Mouse (Mus musculus) forebrain, embryonic 14.5 days (tissue): ENCODE results near the gene B3galt4. TPM values are rescaled to one million over a fixed set of nuclear protein-coding genes. Genes with fewer than 3 reads are reported as not detected.
"Not testable (repeated sequence)": the region's sequence is repeated elsewhere in the genome, so short reads cannot be mapped to it uniquely, and the experiment has no call there.

Experiments
- ATAC-seq: fragments of 200-750 bp; cut with Nextera tagmentation; 2 replicates; pipeline ENCODE4 v1.8.0; 2017; ENCODE audit warnings: mild to moderate bottlenecking, moderate library complexity
- DNase-seq: peaks from one replicate; pipeline ENCODE4 v3.0.0-alpha.2; 2015; ENCODE audit warnings: low spot score
- H3K27ac ChIP-seq: fragments of 300-500 bp; sonication (generic); 2 replicates; pipeline ENCODE4 v1.5.1; 2014; ENCODE audit warnings: low read depth, mild to moderate bottlenecking, control low read depth, low read length, moderate library complexity
- H3K27me3 ChIP-seq: fragments of 300-500 bp; sonication (generic); replicated peaks from 2 replicates; pipeline ENCODE4 v1.6.1; 2014; ENCODE audit warnings: low read length, control low read depth, mixed read lengths; ENCODE audit not compliant: control insufficient read depth, insufficient read depth
- H3K36me3 ChIP-seq: fragments of 300-500 bp; sonication (generic); 2 replicates; pipeline ENCODE4 v1.6.1; 2014; ENCODE audit warnings: low read length, control low read depth; ENCODE audit not compliant: control insufficient read depth, insufficient read depth
- H3K4me1 ChIP-seq: fragments of 300-500 bp; sonication (generic); 2 replicates; pipeline ENCODE4 v1.6.1; 2014; ENCODE audit warnings: antibody characterized with exemption, low read length, control low read depth; ENCODE audit not compliant: control insufficient read depth, insufficient read depth
- H3K4me2 ChIP-seq: fragments of 300-500 bp; sonication (generic); 2 replicates; pipeline ENCODE4 v1.6.1; 2014; ENCODE audit warnings: mild to moderate bottlenecking, control low read depth, low read length
- H3K4me3 ChIP-seq: fragments of 300-500 bp; sonication (generic); 2 replicates; pipeline ENCODE4 v1.5.1; 2014; ENCODE audit warnings: low read depth, low read length, control low read depth
- H3K9ac ChIP-seq: fragments of 300-500 bp; sonication (generic); 2 replicates; pipeline ENCODE4 v1.6.1; 2014; ENCODE audit warnings: mild to moderate bottlenecking, low read length, control low read depth, moderate library complexity
- H3K9me3 ChIP-seq: fragments of 300-500 bp; sonication (generic); replicated peaks from 2 replicates; pipeline ENCODE4 v1.6.1; 2016; ENCODE audit warnings: low read length, control low read depth, mixed read lengths; ENCODE audit not compliant: control insufficient read depth
- WGBS: fragments of 180-500 bp; shearing (Covaris S2); extraction: QIAGEN DNeasy Blood & Tissue Kit; methylation state at CpG from one replicate; pipeline ENCODE4 v1.1.7; 2014; 5-methylcytosine and 5-hydroxymethylcytosine counted together
- polyA plus RNA-seq: library from polyadenylated mRNA; unstranded; fragments of >200 nt; fragmentation: Nextera tagmentation; extraction: Ambion mirVana; gene quantifications from 2 replicates; pipeline ENCODE4 v1.2.1, GENCODE M21; 2014

The B3galt4 gene
- 6.0 and 6.7 TPM in 2 replicates for polyA plus RNA-seq

DNA sequence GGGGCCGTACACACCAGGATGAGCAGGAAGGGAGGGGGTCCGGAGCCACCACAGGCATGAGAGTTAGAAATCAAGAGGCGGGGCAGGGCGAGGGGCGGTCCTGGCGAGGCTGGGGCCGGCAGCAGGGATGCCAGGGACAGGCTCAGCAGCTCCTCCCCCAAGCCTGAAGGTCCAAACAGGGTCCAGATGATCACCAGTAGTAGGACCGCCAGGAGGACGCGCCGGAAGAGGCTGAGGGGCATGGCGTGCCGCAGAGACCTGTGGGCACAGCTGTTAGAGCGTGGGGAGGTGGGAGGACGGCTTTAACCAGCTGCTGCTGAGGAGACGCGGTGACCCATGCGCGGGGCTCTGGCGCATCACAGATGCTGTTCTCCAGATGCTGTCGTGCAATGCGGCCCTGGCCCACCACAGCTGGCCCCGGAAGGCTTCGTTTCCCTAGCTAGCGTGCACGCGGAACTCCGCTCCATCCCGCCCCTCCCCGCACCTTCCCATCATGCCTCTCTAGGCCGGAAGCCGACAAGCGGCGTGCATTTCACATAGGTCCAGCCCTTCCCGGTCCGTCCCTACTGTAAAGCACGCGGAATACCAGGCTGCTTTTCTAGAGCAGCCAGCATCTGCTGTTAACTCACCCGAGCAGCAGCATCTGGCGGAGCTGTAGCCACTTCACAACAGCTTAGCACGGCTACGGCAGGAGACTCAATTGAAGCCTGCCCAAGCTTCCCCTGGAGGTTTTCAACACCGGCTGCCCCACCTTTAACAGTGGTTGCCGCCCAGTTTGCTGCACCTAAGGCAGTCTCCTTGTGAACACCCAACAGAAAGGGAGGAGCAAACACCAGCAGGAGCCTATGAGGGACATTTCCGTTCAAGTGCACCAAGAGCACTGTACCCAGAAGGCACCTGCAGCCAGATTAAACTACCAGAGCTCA is at the start of gene B3galt4:
TSS of gene B3galt4 (minus strand) at position 468 of the 926 bp plus-strand sequence.
- H3K9me3 ChIP-seq = no peaks in the 10 kb centered on the region
- H3K4me2 ChIP-seq = peak within 1 kb of the TSS; percentile 82
- ATAC-seq = peak; percentile 64
- H3K27ac ChIP-seq = peak within 1 kb of the TSS; percentile 65
- peaks cover 23% of the 10 kb centered on the region for H3K4me1 ChIP-seq
- peak within 1 kb of the TSS; percentile 42 for H3K4me3 ChIP-seq
- H3K9ac ChIP-seq = peak within 1 kb of the TSS; percentile 71
- WGBS = 2% methylated on average over 43 of the region's 45 CpGs
- DNase-seq = peak; percentile 90
- H3K27me3 ChIP-seq = no peaks in the 10 kb centered on the region
- peaks cover 62% of the 10 kb centered on the region for H3K36me3 ChIP-seq

DNA sequence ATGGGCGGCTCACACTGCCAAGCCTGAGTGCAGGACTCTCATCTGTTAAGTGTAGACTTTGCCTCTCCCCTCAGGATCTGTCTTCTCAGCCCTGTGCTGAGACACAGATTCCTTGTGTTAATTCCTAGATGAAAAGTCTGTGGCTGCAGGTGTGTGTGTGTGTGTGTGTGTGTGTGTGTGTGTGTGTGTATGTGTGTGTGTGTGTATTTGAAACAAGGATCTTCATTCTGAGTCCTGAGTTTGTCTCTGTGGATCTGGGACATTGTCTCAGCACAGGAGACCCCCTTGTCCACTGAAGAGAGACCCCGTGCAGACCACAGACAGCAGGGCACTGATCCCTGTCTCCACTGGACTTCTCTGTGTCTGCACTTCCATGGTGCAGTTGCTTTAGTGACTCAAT is 49.5 kb upstream of the B3galt4 start:
- H3K4me1 ChIP-seq, H3K4me2 ChIP-seq: not testable (repeated sequence)

DNA sequence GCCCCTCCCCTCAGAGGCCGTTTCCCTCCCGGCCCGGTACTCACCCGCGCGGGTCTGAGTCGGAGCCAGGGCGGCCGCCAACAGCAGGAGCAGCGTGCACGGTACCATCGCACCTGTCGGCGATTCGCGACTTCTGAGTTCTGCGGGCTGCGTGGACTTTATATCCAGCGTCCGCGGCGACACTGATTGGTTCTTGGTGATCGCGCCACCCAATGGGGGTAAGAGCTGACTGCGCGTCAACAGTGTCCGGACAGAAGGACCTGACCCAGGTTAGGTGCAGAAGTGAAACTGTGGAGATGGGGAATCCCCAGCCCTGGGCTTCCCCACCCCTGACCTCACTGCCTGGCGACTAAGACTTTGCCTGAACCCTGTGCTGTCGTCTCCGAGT is 48.9 kb upstream of the B3galt4 start, which contains the start of gene H2-K1:
TSS of gene H2-K1 (minus strand) at position 198 of the 388 bp plus-strand sequence.
- Histone ChIP-seq H3K4me2 (peak within 1 kb of the TSS; percentile 91), H3K27me3 (0 out of 2 replicates have a peak, but pooled peaks cover 11% of the 10 kb centered on the region), H3K27ac (no peak within 1 kb of the TSS), H3K4me1 (peaks cover 6% of the 10 kb centered on the region; the same call in 1 of the 2 replicates), H3K9me3 (no peaks in the 10 kb centered on the region), H3K36me3 (no peaks in the 10 kb centered on the region), H3K9ac (peak within 1 kb of the TSS; percentile 59), H3K4me3 (peak within 1 kb of the TSS; percentile 46)
- ATAC-seq (peak; percentile 54), DNase-seq (peak; percentile 56)
- 1% methylated on average over 30 of the region's 30 CpGs for WGBS

More for the DNA sequence above, 49.5 kb upstream of the B3galt4 start:
- ATAC-seq, H3K27ac ChIP-seq, DNase-seq, H3K9ac ChIP-seq, H3K36me3 ChIP-seq, H3K4me3 ChIP-seq, H3K9me3 ChIP-seq: not testable (repeated sequence)
- 0 out of 2 replicates have a peak, but pooled peaks cover 11% of the 10 kb centered on the region for H3K27me3 ChIP-seq
- WGBS = 47% methylated on average over 2 of the region's 2 CpGs

DNA sequence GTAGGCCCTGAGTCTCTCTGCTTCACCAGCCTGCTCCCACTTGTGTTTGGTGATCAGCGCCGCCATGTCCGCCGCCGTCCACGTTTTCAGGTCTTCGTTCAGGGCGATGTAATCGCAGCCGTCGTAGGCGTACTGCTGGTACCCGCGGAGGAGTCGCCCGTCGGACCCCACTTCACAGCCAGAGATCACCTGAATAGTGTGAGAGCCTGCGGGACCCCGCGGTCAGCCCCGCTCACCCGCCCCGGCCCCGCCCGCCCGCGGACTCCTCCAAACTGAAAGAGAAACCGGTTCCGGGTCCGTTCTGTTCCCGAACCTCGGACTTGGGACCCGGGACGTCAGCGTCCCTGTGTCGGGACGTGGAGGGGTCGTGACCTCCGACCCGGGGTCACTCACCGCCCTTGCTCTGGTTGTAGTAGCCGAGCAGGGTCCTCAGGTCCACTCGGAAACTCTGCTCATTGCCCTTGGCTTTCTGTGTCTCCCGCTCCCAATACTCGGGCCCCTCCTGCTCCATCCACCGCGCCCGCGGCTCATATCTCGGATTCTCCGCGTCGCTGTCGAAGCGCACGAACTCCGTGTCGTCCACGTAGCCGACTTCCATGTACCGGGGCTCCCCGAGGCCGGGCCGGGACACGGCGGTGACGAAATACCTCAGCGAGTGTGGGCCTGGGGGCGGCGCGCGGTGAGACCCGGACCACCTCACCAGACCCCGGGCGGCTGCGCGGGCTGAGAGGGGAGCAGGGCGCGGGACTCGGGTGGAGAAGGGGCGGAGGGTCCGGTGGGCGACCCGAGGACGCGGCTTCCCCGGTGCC is 48.3 kb upstream of the B3galt4 start:
- Histone ChIP-seq H3K4me1 (peaks cover 6% of the 10 kb centered on the region; the same call in 1 of the 2 replicates), H3K9me3 (no peaks in the 10 kb centered on the region), H3K27me3 (0 out of 2 replicates have a peak, but pooled peaks cover 11% of the 10 kb centered on the region), H3K27ac (no peak overlapping the region), H3K9ac (peak overlapping the region; percentile 59), H3K4me3 (peak overlapping the region; percentile 46), H3K4me2 (peak overlapping the region; percentile 91), H3K36me3 (no peaks in the 10 kb centered on the region)
- ATAC-seq (no peak), DNase-seq (no peak)
- WGBS = 2% methylated on average over 86 of the region's 87 CpGs

DNA sequence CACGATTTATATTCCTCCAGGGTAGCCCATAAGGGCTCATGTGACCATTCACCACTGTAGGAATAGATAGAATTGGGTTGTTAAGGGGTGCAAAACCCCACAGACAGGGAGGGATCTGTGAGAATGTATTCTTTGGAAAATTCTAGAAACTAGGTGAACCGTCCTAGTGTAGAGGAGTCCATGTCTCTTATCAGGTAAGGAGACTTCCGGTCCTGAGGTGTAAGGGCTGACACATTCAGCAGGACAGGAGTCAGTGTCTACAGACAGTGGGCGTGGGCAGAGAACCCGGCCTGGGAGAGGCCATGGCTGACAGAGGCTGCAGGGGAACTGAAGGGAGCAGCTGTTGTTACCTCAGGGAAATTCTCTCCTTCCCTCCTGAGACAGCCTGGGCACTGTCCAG is 47.4 kb upstream of the B3galt4 start:
- not testable (repeated sequence) for H3K9ac ChIP-seq, H3K4me2 ChIP-seq, H3K4me3 ChIP-seq, ATAC-seq, H3K9me3 ChIP-seq, DNase-seq, H3K36me3 ChIP-seq, H3K27ac ChIP-seq, H3K4me1 ChIP-seq
- H3K27me3 ChIP-seq = 0 out of 2 replicates have a peak, but pooled peaks cover 11% of the 10 kb centered on the region
- WGBS = 74% methylated on average over 5 of the region's 5 CpGs

DNA sequence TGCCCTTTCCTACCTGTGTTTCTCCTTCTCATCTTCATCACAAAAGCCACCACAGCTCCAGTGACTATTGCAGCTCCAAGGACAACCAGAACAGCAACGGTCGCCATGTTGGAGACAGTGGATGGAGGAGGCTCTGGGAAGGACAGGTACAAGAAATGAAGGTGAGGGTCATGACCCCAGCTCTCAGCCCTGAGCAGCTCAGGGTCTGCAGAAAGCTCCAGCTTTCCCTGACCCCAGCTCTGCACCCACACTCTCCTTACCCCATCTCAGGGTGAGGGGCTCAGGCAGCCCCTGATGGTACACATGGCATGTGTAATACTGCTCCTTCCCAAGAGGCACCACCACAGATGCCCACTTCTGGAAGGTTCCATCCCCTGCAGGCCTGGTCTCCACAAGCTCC is 45.7 kb upstream of the B3galt4 start:
- not testable (repeated sequence) for H3K4me1 ChIP-seq, H3K36me3 ChIP-seq, H3K4me2 ChIP-seq, H3K4me3 ChIP-seq, ATAC-seq, DNase-seq, H3K9ac ChIP-seq, H3K9me3 ChIP-seq, H3K27ac ChIP-seq
- 85% methylated on average over 2 of the region's 2 CpGs for WGBS
- 0 out of 2 replicates have a peak, but pooled peaks cover 11% of the 10 kb centered on the region for H3K27me3 ChIP-seq

DNA sequence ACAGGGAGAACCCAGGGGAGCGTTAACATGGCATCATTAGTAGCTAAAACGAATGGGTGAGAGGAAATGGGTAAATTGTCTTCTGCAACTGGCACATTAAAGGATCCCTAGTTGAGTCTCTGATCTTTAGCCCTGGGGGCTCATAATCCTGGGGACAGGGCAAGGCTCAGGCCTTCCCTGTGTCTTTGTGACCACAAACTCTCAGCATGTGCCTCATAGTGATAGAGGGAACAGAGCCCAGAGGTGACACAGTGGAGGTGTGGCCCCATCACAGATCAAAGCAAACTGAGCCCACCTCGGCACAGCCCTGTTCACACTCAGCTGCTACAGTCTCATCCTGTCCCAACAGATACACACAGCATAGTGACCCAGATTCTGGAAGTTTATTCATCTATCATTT is 44.4 kb upstream of the B3galt4 start:
- no peaks in the 10 kb centered on the region for H3K36me3 ChIP-seq
- peaks cover 6% of the 10 kb centered on the region; the same call in 1 of the 2 replicates for H3K4me1 ChIP-seq
- H3K4me3 ChIP-seq = no peak overlapping the region
- H3K9ac ChIP-seq = no peak overlapping the region
- H3K27me3 ChIP-seq = 0 out of 2 replicates have a peak, but pooled peaks cover 11% of the 10 kb centered on the region
- ATAC-seq = no peak
- DNase-seq = no peak
- WGBS = 73% methylated on average over 3 of the region's 3 CpGs
- H3K4me2 ChIP-seq = no peak overlapping the region
- no peaks in the 10 kb centered on the region for H3K9me3 ChIP-seq
- H3K27ac ChIP-seq = no peak overlapping the region

DNA sequence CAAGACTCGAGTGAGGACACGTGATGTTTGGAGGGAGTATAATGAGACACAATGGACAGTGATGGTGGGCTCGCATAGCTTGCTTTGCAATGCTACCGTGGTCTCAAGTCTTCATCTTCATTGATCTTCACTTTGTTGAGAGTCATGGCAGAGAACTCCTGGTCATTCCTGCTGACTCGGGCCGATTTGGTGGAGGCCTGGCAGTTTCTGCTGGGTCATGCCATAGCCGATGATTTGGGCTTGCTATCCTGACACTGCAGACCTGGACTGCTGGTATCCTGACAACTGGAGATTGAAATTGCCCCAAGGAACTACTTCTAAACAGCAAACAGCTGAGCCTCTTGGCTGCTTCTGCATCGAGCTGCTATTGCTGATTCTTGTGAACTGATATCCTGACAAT is 43.7 kb upstream of the B3galt4 start:
- no peak overlapping the region for H3K27ac ChIP-seq
- peaks cover 3% of the 10 kb centered on the region; the same call in 1 of the 2 replicates for H3K4me1 ChIP-seq
- 94% methylated on average over 8 of the region's 8 CpGs for WGBS
- H3K36me3 ChIP-seq = no peaks in the 10 kb centered on the region
- ATAC-seq = no peak
- H3K4me3 ChIP-seq = no peak overlapping the region
- DNase-seq = no peak
- H3K9ac ChIP-seq = no peak overlapping the region
- 0 out of 2 replicates have a peak, but pooled peaks cover 5% of the 10 kb centered on the region for H3K27me3 ChIP-seq
- no peaks in the 10 kb centered on the region for H3K9me3 ChIP-seq
- H3K4me2 ChIP-seq = no peak overlapping the region
